Mouse (Mus musculus): ENCODE measurements around the gene Scnn1g.

The Scnn1g gene

GRCm38 (mm10) chr7:121778553-121778952 lies 44.3 kb downstream of the Scnn1g start:
- no peak for DNase-seq (ENCODE audit: low spot score)

- DNase-seq (ENCODE audit: low spot score) = no peak
These were observed 44.7 kb downstream of the Scnn1g start for GRCm38 (mm10) chr7:121778980-121779379.

- DNase-seq (ENCODE audit: low spot score) = no peak
These were observed 45.1 kb downstream of the Scnn1g start for GRCm38 (mm10) chr7:121779409-121779808.

- DNase-seq (ENCODE audit: low spot score) = no peak
These were observed 48.1 kb downstream of the Scnn1g start for GRCm38 (mm10) chr7:121782188-121782909.

- DNase-seq (ENCODE audit: low spot score) = no peak
These were observed 51.5 kb downstream of the Scnn1g start for GRCm38 (mm10) chr7:121785651-121786228.

- DNase-seq (ENCODE audit: low spot score) = no peak
These were observed 63.5 kb downstream of the Scnn1g start for GRCm38 (mm10) chr7:121797781-121798180.

GRCm38 (mm10) chr7:121802471-121802870 lies 68.2 kb downstream of the Scnn1g start:
- DNase-seq (ENCODE audit: low spot score) = peak; percentile 41

- no peak for DNase-seq (ENCODE audit: low spot score)
These were observed 68.7 kb downstream of the Scnn1g start for GRCm38 (mm10) chr7:121803011-121803410.

GRCm38 (mm10) chr7:121805811-121806496 lies 71.7 kb downstream of the Scnn1g start:
- DNase-seq (ENCODE audit: low spot score) = no peak

- no peak for DNase-seq (ENCODE audit: low spot score)
These were observed 73.7 kb downstream of the Scnn1g start for GRCm38 (mm10) chr7:121807726-121808580.
